Mouse (Mus musculus): ENCODE measurements around the gene Hdac9.

DNA sequence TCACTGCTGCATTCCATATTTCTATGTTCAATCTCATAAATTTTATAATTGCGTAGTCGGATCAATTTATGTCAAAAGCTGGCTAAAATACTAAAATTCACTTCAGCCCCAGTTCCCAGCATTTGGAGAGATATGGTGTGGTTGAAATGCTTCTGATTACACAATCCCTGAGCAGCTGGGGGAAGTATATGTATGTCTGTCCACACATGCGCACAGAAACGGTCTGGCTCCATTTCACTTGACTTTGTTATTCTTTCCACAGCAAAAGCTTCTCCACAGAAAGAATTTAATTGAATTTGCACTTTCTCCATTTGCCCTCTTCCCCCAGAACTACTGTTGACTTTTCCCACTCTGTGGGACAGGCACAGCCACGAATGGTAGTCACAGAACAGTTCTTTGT, 357.9 kb downstream of the Hdac9 start:
- TF ChIP-seq GATA1 (IDR thresholded peaks at IDR 0.05; ENCODE audit: borderline replicate concordance, low read length) (no peak), FLI1 (IDR thresholded peaks at IDR 0.05; ENCODE audit: low read length) (no peak)
